Mouse (Mus musculus) bone marrow, adult 2 months (tissue): ENCODE data around the gene Elf2. TPM values are rescaled to one million over a fixed set of nuclear protein-coding genes. Genes with fewer than 3 reads are reported as not detected.

Source experiments
- H3K27ac ChIP-seq: fragments of 200-500 bp; 2 replicates; pipeline ENCODE4 v1.5.1; 2012; ENCODE audit warnings: low read depth, mild to moderate bottlenecking, control low read depth, inconsistent platforms, low read length; ENCODE audit not compliant: control insufficient read depth, poor library complexity, insufficient read depth
- H3K4me1 ChIP-seq: fragments of 200-500 bp; 2 replicates; pipeline ENCODE4 v1.6.1; 2011; ENCODE audit warnings: low read length; ENCODE audit not compliant: control insufficient read depth, insufficient read depth
- H3K4me3 ChIP-seq: fragments of 200-500 bp; replicated peaks from 2 replicates; pipeline ENCODE3; 2011; ENCODE audit warnings: mild to moderate bottlenecking, low read depth, low read length, control low read depth; ENCODE audit not compliant: control insufficient read depth
- CTCF ChIP-seq: fragments of 200-500 bp; IDR thresholded peaks from 2 replicates; pipeline ENCODE4 v1.5.1; 2011; ENCODE audit warnings: low read length, control low read depth; ENCODE audit not compliant: control insufficient read depth, insufficient read depth
- POLR2A ChIP-seq: fragments of 200-500 bp; IDR thresholded peaks from 2 replicates; pipeline ENCODE4 v1.6.1; 2011; ENCODE audit warnings: low read depth, mild to moderate bottlenecking, control low read depth, low read length, borderline replicate concordance; ENCODE audit not compliant: control insufficient read depth
- WGBS: fragments of 180-500 bp; shearing (Covaris S2); methylation state at CpG from one replicate; pipeline ENCODE4 v1.1.7; 2018; 5-methylcytosine and 5-hydroxymethylcytosine counted together
- polyA plus RNA-seq: library from polyadenylated mRNA; stranded (reverse); fragments of >200 nt; gene quantifications from 2 replicates; pipeline ENCODE4 v1.2.4, GENCODE M21; 2011; ENCODE audit warnings: low replicate concordance; ENCODE audit not compliant: missing spikeins, insufficient read depth, insufficient read length

The Elf2 gene
- 27.6 and 28.7 TPM in 2 replicates for polyA plus RNA-seq

- peaks cover 1% of the 10 kb centered on the region; the same call in 1 of the 2 replicates for H3K4me1 ChIP-seq
- peak within 1 kb of the TSS; percentile 79 for H3K4me3 ChIP-seq
- TF ChIP-seq CTCF (no peak), POLR2A (peak; percentile 85; the same call in 1 of the 2 replicates)
- H3K27ac ChIP-seq: peak within 1 kb of the TSS; percentile 100
- under 1% methylated on average over 81 of the region's 87 CpGs for WGBS
These were observed at the start of gene Elf2 for GRCm38 (mm10) chr3:51340552-51341267. TSS of gene Elf2 (minus strand) at chr3:51340663.

GRCm38 (mm10) chr3:51388904-51389303 lies 48.4 kb upstream of the Elf2 start:
- no peak overlapping the region for H3K27ac ChIP-seq
- H3K4me1 ChIP-seq: no peaks in the 10 kb centered on the region; the same call in 1 of the 2 replicates
- H3K4me3 ChIP-seq: no peak overlapping the region
- WGBS: 3% methylated on average over 13 of the region's 13 CpGs
- TF ChIP-seq POLR2A (no peak), CTCF (no peak)

DNA sequence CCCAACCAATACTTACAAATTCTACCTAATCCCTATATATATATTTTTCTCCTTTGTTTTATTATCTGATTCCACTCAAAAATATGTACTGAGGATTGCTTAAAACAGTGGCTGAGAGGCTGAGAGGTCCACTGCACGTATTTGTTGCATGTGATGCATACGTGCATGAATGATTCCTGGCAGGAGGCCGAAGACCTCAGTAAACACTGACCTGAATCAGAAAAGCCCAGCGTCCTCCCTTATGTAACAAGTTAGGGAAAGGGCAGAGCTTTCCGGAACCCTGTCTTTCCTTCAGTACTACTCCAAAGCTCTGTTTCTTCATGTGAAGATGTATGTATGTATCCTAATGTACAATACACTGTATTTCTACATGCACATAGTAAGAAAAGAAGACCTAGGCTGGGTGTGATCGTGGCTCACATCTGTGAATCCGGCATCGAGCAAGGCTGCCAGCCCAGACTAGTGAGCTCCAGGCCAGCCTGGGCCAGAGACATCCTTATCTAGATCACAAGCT lies 47.5 kb upstream of the Elf2 start:
- Histone ChIP-seq H3K4me1 (no peaks in the 10 kb centered on the region; the same call in 1 of the 2 replicates), H3K4me3 (no peak overlapping the region), H3K27ac (no peak overlapping the region)
- TF ChIP-seq POLR2A (no peak), CTCF (no peak)
- 87% methylated on average over 8 of the region's 8 CpGs for WGBS

GRCm38 (mm10) chr3:51387134-51387451 lies 46.6 kb upstream of the Elf2 start:
- H3K4me1 ChIP-seq: no peaks in the 10 kb centered on the region; the same call in 1 of the 2 replicates
- H3K4me3 ChIP-seq: no peak overlapping the region
- H3K27ac ChIP-seq: no peak overlapping the region
- TF ChIP-seq CTCF (no peak), POLR2A (no peak)
- 65% methylated on average over 3 of the region's 3 CpGs for WGBS

GRCm38 (mm10) chr3:51386441-51387133 lies 46.1 kb upstream of the Elf2 start:
- Histone ChIP-seq H3K4me1 (no peaks in the 10 kb centered on the region; the same call in 1 of the 2 replicates), H3K27ac (no peak overlapping the region), H3K4me3 (no peak overlapping the region)
- no peak for TF ChIP-seq POLR2A
- 67% methylated on average over 12 of the region's 12 CpGs for WGBS

DNA sequence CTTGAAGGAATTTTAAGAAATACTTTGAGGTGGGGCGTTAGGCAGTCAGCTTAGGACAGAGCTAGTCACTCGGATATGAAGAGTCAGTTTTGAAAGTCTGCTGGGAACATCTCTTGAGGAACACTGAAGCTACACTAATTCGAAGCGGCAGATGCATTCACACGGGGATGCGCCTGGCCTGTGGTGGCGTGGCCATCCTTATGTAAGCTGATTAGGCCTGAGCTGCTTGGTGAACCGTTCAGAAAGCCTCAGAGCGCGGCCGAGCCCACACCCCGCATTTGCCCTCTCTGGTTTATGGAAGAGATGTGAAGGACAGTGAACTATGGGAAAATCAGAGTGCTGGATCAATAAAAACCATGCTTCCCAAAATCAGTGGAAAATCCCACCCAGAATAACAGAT lies 42.9 kb upstream of the Elf2 start:
- no peak overlapping the region for H3K4me3 ChIP-seq
- H3K27ac ChIP-seq: no peak overlapping the region
- H3K4me1 ChIP-seq: peaks cover 2% of the 10 kb centered on the region; the same call in 1 of the 2 replicates
- TF ChIP-seq POLR2A (no peak), CTCF (no peak)
- 84% methylated on average over 12 of the region's 12 CpGs for WGBS

GRCm38 (mm10) chr3:51380660-51381014 lies 40.2 kb upstream of the Elf2 start:
- H3K27ac ChIP-seq: no peak overlapping the region
- H3K4me3 ChIP-seq: no peak overlapping the region
- TF ChIP-seq POLR2A: no peak
- TF ChIP-seq CTCF: no peak
- WGBS: 48% methylated on average over 4 of the region's 5 CpGs
- H3K4me1 ChIP-seq: peaks cover 3% of the 10 kb centered on the region; the same call in 1 of the 2 replicates
